Mouse (Mus musculus) limb, embryonic 12.5 days (tissue): ENCODE data around the gene Ccdc40. TPM values are rescaled to one million over a fixed set of nuclear protein-coding genes. Genes with fewer than 3 reads are reported as not detected.

Source experiments
- ATAC-seq: fragments of 200-750 bp; cut with Nextera tagmentation; 2 replicates; pipeline ENCODE4 v1.8.0; 2017; ENCODE audit warnings: low read depth, moderate TSS enrichment; ENCODE audit not compliant: insufficient number of reproducible peaks, insufficient read depth, low FRiP score, low TSS enrichment
- H3K27ac ChIP-seq: fragments of 300-500 bp; sonication (generic); 2 replicates; pipeline ENCODE4 v1.5.1; 2016; ENCODE audit warnings: mild to moderate bottlenecking, moderate library complexity
- H3K27me3 ChIP-seq: fragments of 300-500 bp; sonication (generic); 2 replicates; pipeline ENCODE4 v1.6.1; 2016; ENCODE audit warnings: mild to moderate bottlenecking, moderate library complexity
- H3K36me3 ChIP-seq: fragments of 300-500 bp; sonication (generic); 2 replicates; pipeline ENCODE4 v1.6.1; 2016; ENCODE audit warnings: mild to moderate bottlenecking, moderate library complexity
- H3K4me1 ChIP-seq: fragments of 300-500 bp; sonication (generic); replicated peaks from 2 replicates; pipeline ENCODE4 v1.6.1; 2016
- H3K4me2 ChIP-seq: fragments of 300-500 bp; sonication (generic); 2 replicates; pipeline ENCODE4 v1.6.1; 2016; ENCODE audit warnings: mild to moderate bottlenecking, moderate library complexity
- H3K4me3 ChIP-seq: fragments of 300-500 bp; sonication (generic); replicated peaks from 2 replicates; pipeline ENCODE4 v1.5.1; 2016; ENCODE audit warnings: mild to moderate bottlenecking
- H3K9ac ChIP-seq: fragments of 300-500 bp; sonication (generic); replicated peaks from 2 replicates; pipeline ENCODE4 v1.6.1; 2016; ENCODE audit warnings: mild to moderate bottlenecking, moderate library complexity
- H3K9me3 ChIP-seq: fragments of 300-500 bp; sonication (generic); 2 replicates; pipeline ENCODE4 v1.6.1; 2016; ENCODE audit warnings: mild to moderate bottlenecking, moderate library complexity
- WGBS: fragments of 180-500 bp; shearing (Covaris S2); methylation state at CpG from one replicate; pipeline ENCODE4 v1.1.7; 2016; 5-methylcytosine and 5-hydroxymethylcytosine counted together
- polyA plus RNA-seq: library from polyadenylated mRNA; unstranded; fragments of >200 nt; fragmentation: Nextera tagmentation; extraction: Ambion mirVana; gene quantifications from 2 replicates; pipeline ENCODE4 v1.2.1, GENCODE M21; 2016

The Ccdc40 gene
- polyA plus RNA-seq, 1 experiment from 2014 or later, result 8.8 TPM

DNA sequence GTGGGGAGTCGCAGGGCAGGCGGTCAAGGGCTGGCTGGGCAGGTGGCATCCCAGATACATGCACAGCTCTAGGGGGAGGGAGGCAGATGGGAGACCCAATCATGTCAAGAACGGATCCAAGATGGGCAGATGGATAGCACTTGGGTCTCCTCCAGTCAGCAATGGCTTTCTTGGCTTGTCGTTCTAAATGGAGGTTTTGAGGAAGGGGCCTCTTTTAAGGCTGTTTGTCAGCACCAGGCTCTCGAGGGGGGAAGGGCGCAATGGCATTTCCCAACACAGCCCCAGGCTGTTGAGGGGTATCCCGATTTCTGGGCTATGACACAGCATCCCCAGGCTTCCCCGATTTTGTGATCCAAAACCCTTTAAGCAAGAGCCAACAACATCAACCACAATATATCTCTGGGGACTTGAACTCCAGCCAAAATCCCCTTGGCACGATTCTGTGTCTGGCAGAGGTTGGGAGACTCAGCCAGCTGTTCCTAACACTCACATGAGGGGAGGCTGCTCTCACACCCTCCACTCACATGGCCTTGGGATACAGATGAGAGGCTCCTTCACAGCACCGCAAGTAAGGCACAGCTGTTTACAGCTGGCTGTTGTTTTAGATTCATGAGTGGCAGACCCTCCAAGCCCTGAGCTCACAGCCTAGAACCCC is 18.9 kb upstream of the Ccdc40 start:
- Histone ChIP-seq H3K36me3 (peaks cover 54% of the 10 kb centered on the region), H3K9ac (0 out of 2 replicates have a peak overlapping the region, but pooled peaks have one; percentile 2)
- WGBS, result 77% methylated on average over 10 of the region's 10 CpGs

DNA sequence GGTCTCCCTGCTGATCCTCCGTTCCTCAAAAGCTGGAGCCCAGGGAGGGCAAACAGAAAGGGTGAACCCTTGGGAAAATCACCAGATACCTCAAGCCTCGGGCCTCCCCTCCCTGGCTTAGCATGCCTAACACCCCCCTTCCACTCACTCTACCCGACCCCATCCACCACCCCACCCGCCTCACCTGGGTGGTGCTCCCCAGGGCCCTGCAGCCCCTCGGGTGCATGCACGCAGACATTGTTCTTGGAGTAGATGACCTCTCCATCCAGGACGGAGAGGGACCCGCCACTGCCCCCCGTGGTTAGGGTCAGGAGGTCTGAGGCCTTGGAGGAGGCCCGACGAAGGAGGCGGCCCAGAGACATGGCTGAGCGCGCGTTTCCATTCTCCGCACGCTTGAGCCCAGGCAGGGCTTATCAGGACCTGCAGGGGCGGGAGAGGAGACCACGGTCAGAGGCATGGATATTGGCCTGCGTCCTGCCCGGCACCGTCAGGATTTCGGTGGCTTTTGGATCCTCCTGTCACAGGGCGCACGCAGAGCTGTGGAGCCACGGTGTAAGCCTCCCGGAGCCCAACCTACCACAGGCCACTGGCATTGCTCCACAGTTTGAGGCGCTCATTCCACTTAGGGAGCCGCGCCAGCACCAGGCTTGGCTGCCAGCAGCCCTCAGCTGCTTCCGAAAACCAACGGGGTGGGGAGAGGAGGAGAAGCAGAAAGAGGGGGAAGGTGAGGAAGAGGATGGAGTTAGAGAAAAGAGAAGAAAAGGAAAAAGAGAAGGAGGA is 17.9 kb upstream of the Ccdc40 start:
- H3K36me3 ChIP-seq, result peaks cover 49% of the 10 kb centered on the region
- H3K27ac ChIP-seq, result no peak overlapping the region
- peaks cover 48% of the 10 kb centered on the region for H3K4me1 ChIP-seq
- no peak for ATAC-seq
- no peaks in the 10 kb centered on the region for H3K27me3 ChIP-seq
- no peak overlapping the region for H3K9ac ChIP-seq
- WGBS, result 70% methylated on average over 32 of the region's 32 CpGs
- no peak overlapping the region for H3K4me2 ChIP-seq
- H3K4me3 ChIP-seq, result no peak overlapping the region
- H3K9me3 ChIP-seq, result no peaks in the 10 kb centered on the region

More for the DNA sequence above, 18.9 kb upstream of the Ccdc40 start:
- no peaks in the 10 kb centered on the region for H3K27me3 ChIP-seq
- no peak for ATAC-seq
- no peak overlapping the region for H3K4me2 ChIP-seq
- H3K9me3 ChIP-seq, result no peaks in the 10 kb centered on the region
- H3K4me1 ChIP-seq, result peaks cover 38% of the 10 kb centered on the region
- no peak overlapping the region for H3K27ac ChIP-seq
- H3K4me3 ChIP-seq, result no peak overlapping the region

DNA sequence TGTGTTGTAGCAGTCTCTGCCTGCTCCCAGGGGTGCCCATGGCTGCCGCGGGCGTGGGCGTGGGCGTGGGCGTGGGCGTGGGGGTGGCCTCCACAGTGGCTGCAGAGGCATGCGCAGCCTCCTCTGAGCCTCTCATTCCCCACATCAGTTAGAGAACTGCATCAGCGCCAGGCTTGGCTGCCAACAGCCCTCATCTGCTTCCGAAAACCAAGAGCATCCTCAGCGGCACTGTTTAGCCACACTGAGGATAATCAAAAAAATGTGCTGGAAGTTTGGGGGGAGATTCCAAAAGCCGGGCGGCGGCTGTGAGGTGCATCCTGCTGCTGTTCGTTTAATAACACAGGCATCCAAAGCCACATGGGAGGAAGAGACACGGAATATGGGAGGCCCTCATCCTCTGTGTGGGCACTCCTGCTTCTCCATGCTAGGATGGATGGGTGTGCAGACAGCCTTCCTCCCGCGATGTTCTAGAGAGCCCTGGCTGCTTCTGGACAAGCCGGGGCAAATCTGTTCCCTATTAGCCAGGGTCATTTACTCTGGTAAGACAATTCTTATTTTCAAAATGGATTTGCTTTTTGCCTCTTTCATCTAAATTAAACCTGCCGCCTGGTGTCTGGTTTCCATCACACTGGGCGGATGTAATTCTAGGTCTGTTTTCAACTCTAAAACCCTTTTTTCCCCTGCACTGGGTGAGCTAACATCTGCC is 16.6 kb upstream of the Ccdc40 start:
- Histone ChIP-seq H3K4me2 (0 out of 2 replicates have a peak overlapping the region, but pooled peaks have one; percentile 10), H3K9ac (no peak overlapping the region), H3K36me3 (peaks cover 40% of the 10 kb centered on the region), H3K27ac (peak overlapping the region; percentile 69), H3K27me3 (no peaks in the 10 kb centered on the region), H3K4me1 (peaks cover 60% of the 10 kb centered on the region), H3K9me3 (no peaks in the 10 kb centered on the region), H3K4me3 (no peak overlapping the region)
- ATAC-seq, result no peak
- 39% methylated on average over 21 of the region's 21 CpGs for WGBS

DNA sequence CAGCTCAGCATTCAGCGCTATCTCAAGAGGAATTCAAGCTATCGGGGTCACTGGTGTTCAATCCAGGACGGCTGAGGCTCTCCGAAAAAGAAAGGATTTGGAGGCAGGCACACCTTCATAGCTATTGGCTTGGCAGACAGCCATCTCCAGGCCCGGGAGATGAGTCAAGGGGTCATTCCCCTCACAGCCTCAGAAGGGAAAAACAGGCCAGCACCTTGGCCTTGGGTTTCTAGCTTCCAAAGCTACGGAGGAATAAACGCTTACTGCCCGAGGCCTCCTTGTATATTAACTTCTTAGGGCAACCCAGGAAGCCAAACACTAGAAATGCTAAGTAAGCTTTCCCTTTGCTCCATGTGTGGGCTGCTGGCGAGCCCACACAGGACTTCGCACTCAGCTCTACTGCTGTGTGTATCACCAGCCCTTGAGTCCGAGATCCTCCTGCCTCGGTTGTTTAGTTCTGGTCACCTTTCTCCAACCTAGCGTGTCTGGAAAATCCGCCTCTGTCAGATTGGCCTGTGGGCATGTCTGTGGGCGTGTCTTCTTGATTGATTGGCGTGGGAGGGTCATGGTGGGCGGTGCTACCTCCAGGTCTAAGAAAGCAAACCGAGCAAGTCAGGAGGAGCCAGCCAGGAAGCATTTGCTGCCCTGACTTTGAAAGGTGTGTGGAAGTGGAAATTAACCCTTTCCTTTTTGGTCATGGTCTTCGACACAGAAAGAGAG is 15.0 kb upstream of the Ccdc40 start:
- no peak overlapping the region for H3K27ac ChIP-seq
- WGBS, result 63% methylated on average over 19 of the region's 19 CpGs

DNA sequence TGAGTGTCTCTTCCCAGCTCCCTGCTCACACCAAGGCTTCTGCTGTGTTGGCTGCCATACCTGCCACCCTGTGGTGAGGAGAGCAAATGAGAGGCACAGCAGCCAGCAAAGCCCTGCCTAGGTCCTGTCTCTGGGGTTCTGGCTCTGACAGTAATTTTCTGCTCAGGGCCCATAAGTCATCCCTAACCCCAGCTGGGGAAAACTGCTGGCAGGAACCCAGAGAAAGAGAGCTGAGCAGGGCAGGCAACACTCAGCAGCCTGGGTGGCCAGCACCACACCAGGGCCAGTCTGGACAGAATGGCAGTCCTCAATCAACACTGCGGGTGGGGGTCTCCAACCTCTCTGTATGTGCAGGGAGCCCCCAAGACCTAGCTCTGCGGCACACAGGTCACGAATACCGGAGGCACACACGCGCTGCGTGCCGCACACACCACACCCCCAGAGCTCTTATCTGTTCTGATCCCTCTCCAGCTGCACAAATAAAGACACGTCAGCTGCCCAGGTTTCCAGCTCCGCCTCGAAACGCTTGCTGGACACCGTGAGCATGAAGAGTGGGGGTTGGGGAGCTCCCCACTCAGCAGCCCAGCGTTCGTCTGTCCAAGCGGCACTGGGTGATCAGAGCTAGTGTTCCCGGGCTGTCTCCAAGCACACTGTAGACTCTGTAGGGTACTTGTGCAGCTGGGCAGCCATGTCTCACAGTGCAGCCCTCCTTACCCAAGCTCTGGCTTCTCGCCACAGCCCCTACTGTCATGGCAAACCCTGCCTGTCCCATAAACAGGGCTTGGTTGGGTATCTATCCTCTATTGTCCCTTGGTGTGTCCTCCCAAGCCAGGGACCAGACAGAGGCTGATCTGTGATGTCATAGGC is 13.1 kb upstream of the Ccdc40 start:
- peaks cover 77% of the 10 kb centered on the region for H3K4me1 ChIP-seq
- WGBS, result 15% methylated on average over 18 of the region's 18 CpGs

More for the DNA sequence above, 15.0 kb upstream of the Ccdc40 start:
- Histone ChIP-seq H3K9ac (no peak overlapping the region), H3K36me3 (peaks cover 30% of the 10 kb centered on the region), H3K4me3 (no peak overlapping the region), H3K4me1 (peaks cover 68% of the 10 kb centered on the region), H3K9me3 (no peaks in the 10 kb centered on the region), H3K27me3 (no peaks in the 10 kb centered on the region), H3K4me2 (no peak overlapping the region)
- ATAC-seq, result no peak

DNA sequence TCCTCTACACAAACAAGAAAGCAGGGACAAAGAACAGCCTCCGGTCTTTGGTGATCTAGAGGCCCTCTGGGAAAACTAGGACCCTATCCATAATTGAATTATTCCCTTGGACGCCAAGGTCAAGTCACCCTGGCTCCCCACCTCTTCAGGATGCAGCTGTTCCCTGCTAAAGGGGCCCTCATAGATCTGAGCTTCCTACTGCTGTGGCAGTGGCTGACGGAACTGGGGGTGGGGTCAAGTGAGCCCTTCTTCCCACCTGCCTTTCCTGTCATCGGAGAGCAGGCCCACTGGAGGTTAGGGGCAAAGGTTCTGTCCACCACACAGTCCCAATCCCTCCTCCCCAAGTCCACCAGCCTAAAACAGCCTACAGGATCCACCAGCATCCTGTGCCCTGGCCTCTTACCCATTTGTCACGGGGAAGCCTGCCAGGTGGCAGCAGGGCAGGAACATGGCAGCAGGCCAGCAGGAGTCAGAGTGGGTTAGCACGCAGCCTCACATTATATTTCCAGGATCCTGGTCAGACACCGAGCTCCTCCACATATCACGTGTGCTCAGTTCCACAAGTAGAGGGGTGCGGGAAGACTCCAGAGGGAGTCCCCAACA is 12.4 kb upstream of the Ccdc40 start:
- Histone ChIP-seq H3K27me3 (no peaks in the 10 kb centered on the region), H3K9me3 (no peaks in the 10 kb centered on the region), H3K4me2 (peak overlapping the region; percentile 29; the same call in 1 of the 2 replicates), H3K36me3 (peaks cover 14% of the 10 kb centered on the region), H3K4me3 (no peak overlapping the region), H3K4me1 (peaks cover 77% of the 10 kb centered on the region), H3K9ac (no peak overlapping the region), H3K27ac (peak overlapping the region; percentile 80)
- WGBS, result 62% methylated on average over 9 of the region's 9 CpGs
- no peak for ATAC-seq

More for the DNA sequence above, 13.1 kb upstream of the Ccdc40 start:
- Histone ChIP-seq H3K36me3 (peaks cover 19% of the 10 kb centered on the region), H3K4me2 (peak overlapping the region; percentile 29), H3K27ac (peak overlapping the region; percentile 80), H3K4me3 (no peak overlapping the region; the same call in 1 of the 2 replicates), H3K27me3 (no peaks in the 10 kb centered on the region), H3K9ac (peak overlapping the region; percentile 31), H3K9me3 (no peaks in the 10 kb centered on the region)
- ATAC-seq, result peak; percentile 34; the same call in 1 of the 2 replicates

DNA sequence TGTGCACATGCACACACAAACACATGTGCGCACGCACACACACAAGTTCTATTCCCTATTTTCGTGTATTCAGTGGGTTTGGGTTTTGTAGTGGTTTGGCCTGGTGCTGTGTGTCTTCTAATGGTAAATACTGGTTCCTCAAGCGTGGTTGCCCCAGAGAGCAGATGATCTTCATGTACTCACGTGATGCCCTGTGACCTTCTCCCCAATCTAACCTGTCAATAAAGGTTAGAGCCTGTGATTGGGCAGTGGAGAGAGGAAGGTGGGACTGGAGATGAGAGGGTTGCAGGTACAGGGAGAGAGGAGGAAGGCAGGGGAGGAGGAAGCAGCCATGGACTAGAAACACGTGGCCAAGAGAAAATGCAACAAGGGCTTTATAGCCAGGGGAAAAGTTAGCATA is 10.5 kb upstream of the Ccdc40 start:
- Histone ChIP-seq H3K36me3 (peaks cover 14% of the 10 kb centered on the region), H3K4me2 (no peak overlapping the region), H3K27ac (no peak overlapping the region), H3K9me3 (no peaks in the 10 kb centered on the region), H3K4me1 (peaks cover 81% of the 10 kb centered on the region), H3K4me3 (no peak overlapping the region), H3K9ac (no peak overlapping the region), H3K27me3 (no peaks in the 10 kb centered on the region)
- no peak for ATAC-seq
- WGBS, result 91% methylated on average over 6 of the region's 6 CpGs

DNA sequence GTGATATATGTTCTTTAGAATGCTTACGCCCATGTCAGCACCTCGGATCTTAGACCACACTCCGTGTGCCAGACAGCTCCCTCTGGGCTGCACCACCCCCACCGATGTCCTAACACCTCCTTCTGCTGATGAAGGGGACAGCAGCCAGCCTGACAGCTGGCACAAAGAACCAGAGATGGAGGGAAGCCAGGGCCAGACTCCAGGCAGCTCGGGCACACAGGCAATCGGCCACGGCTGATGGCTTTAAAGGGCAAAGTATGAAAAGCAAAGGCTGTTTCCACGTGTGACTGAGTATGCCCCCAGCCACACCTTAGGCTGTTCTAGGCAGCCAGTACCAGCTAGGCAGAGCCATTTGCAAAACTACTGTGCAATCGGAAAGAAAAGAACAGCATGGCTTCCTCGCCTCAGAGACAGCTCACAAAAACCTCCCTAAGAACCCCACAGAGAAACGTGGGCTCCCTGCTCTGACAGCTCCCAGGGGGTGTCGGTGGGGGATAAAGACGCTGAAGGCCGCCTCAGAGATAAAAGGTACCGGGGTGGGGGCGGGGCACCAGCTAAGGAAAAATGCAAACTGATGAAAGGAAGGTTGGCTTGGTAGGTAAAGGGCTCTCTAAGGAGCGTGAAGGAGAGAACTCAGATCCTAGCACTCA is 8.4 kb upstream of the Ccdc40 start:
- Histone ChIP-seq H3K27me3 (no peaks in the 10 kb centered on the region), H3K9ac (0 out of 2 replicates have a peak overlapping the region, but pooled peaks have one; percentile 2), H3K9me3 (no peaks in the 10 kb centered on the region), H3K4me3 (no peak overlapping the region), H3K27ac (no peak overlapping the region), H3K4me2 (no peak overlapping the region), H3K4me1 (peaks cover 70% of the 10 kb centered on the region), H3K36me3 (peaks cover 14% of the 10 kb centered on the region)
- no peak for ATAC-seq
- WGBS, result 19% methylated on average over 17 of the region's 17 CpGs

DNA sequence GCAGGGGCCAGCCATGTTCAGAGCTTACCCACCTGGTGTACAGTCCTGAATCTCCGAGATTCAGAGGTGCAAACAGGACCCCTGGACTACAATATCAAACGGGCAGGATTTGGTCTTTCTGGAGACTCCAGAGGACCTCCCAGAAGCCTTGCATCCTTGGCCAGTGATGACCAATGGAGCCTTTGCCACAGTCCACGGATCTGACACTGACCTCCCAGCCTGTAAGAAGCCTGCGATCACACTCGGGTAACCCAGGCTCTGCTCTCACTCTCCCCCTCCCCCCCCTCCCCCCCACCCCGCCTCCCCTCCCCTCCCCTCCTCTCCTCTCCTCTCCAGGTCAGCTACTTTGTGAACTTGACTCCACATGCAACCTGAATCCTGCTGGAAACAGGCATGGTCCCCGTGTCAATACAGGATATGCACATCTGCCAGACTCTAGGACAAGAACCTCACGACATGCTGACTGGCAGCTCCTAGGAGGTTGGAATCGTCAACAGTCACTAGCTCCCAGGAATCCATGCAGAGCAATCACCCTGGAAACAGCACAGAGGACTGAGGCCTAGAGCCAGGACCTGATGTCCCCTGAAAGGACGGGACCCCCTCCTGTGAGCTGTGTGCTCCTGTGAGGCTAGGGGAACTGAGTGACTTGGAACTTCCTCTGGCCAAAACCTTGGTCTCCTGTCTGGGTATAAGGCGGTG is 6.4 kb upstream of the Ccdc40 start:
- WGBS, result 33% methylated on average over 9 of the region's 11 CpGs
- Histone ChIP-seq H3K36me3 (peaks cover 14% of the 10 kb centered on the region), H3K27me3 (no peaks in the 10 kb centered on the region)

More for the DNA sequence above, 6.4 kb upstream of the Ccdc40 start:
- Histone ChIP-seq H3K9ac (no peak overlapping the region), H3K4me3 (no peak overlapping the region), H3K27ac (peak overlapping the region; percentile 53; the same call in 1 of the 2 replicates), H3K4me1 (peaks cover 68% of the 10 kb centered on the region), H3K4me2 (no peak overlapping the region), H3K9me3 (no peaks in the 10 kb centered on the region)
- ATAC-seq, result no peak
